22 mouse cellular contexts compared by ENCODE assay signal in the genomic region with DNA sequence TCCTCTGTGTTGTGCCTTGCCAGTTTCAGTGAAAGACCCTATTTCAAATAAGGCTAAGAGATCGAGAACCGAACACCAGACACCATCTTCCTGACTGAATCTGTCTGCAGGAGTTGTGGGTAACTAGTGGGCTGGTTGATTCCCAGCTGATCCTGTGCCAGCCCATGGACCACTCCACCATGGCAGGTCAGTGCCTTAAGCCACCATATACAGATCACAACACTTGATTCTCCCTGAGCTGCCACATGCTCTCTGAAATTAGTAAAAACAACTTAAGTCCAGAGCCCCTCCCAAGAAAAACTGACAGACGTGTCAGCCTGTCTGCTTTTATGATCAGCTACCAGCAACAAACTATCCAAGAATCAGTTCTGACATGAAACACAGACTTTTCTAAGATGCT.
"Had no signal": no experiment of that assay in that cellular context is flagged by ENCODE, and none has a peak within 500 bp of the region (broad histone marks: within the 10 kb centered on the region; RNA-seq: fewer than 3 reads in every experiment).

No protein-coding gene starts in this region.

- H3K9ac ChIP-seq: liver, embryonic 13.5 days; lung, embryonic 14.5 days; midbrain, embryonic 12.5 days; midbrain, embryonic 15.5 days; neural tube, embryonic 12.5 days; neural tube, embryonic 15.5 days; stomach, embryonic 15.5 days had no signal

- H3K27ac ChIP-seq: liver, embryonic 13.5 days; midbrain, embryonic 12.5 days; midbrain, embryonic 15.5 days; neural tube, embryonic 12.5 days; neural tube, embryonic 15.5 days; stomach, embryonic 15.5 days had no signal

- H3K27me3 ChIP-seq: liver, embryonic 13.5 days; megakaryocyte, embryonic 14.5 days; midbrain, embryonic 12.5 days; midbrain, embryonic 15.5 days; neural tube, embryonic 12.5 days; neural tube, embryonic 15.5 days; stomach, embryonic 15.5 days had no signal

- H3K4me1 ChIP-seq: liver, embryonic 13.5 days; megakaryocyte, embryonic 14.5 days; midbrain, embryonic 12.5 days; midbrain, embryonic 15.5 days; neural tube, embryonic 12.5 days; neural tube, embryonic 15.5 days; stomach, embryonic 15.5 days had no signal

- H3K9me3 ChIP-seq: liver, embryonic 13.5 days; midbrain, embryonic 15.5 days; neural tube, embryonic 12.5 days; neural tube, embryonic 15.5 days; stomach, embryonic 15.5 days had no signal

- H3K4me3 ChIP-seq: liver, embryonic 13.5 days; megakaryocyte, embryonic 14.5 days; midbrain, embryonic 12.5 days; midbrain, embryonic 15.5 days; neural tube, embryonic 12.5 days; neural tube, embryonic 15.5 days; stomach, embryonic 15.5 days had no signal

- DNase-seq: kidney, adult 18-20 months; kidney, adult 9 months; kidney, postnatal 14 days; kidney, postnatal 4 days; left cerebral cortex, postnatal 4 days; liver, embryonic 13.5 days; lung, embryonic 14.5 days; lung, postnatal 10 days; lung, postnatal 36 days; retina, postnatal 1 day; right cerebral cortex, postnatal 25 days; spleen, adult 18-20 months; thymus, adult 18-20 months; thymus, postnatal 36 days had no signal

- ATAC-seq: inflammation-experienced regulatory T-cells, adult 6 months; intestine, embryonic 16.5 days; midbrain, embryonic 15.5 days had no signal

- H3K4me2 ChIP-seq: liver, embryonic 13.5 days; lung, embryonic 14.5 days; midbrain, embryonic 12.5 days; midbrain, embryonic 15.5 days; neural tube, embryonic 12.5 days; neural tube, embryonic 15.5 days; stomach, embryonic 15.5 days had no signal

- H3K36me3 ChIP-seq: liver, embryonic 13.5 days; midbrain, embryonic 12.5 days; midbrain, embryonic 15.5 days; neural tube, embryonic 12.5 days; neural tube, embryonic 15.5 days; stomach, embryonic 15.5 days had no signal
